Mouse (Mus musculus): ENCODE measurements around the gene Unc119b. TPM values are rescaled to one million over a fixed set of nuclear protein-coding genes. Genes with fewer than 3 reads are reported as not detected.

The Unc119b gene
- polyA plus RNA-seq, 1 experiment from 2014 or later: 8.0 TPM

- no peak overlapping the region for H3K4me3 ChIP-seq (ENCODE audit: low read depth, low read length)
- ATAC-seq (no peak), DNase-seq (no peak)
- H3K4me1 ChIP-seq (ENCODE audit: insufficient read depth): peaks cover 12% of the 10 kb centered on the region; the same call in 1 of the 2 replicates
- no peak for TF ChIP-seq CTCF (IDR thresholded peaks at IDR 0.05; ENCODE audit: low read depth)
- no peak for TF ChIP-seq EP300 (IDR thresholded peaks at IDR 0.05; ENCODE audit: low read depth)
- peaks cover 46% of the 10 kb centered on the region for H3K36me3 ChIP-seq (replicated peaks; ENCODE audit: insufficient read depth, low read length)
- no peak overlapping the region for H3K9ac ChIP-seq (replicated peaks)
- H3K9me3 ChIP-seq (ENCODE audit: low read length): no peaks in the 10 kb centered on the region
- H3K27ac ChIP-seq (ENCODE audit: low read depth): no peak overlapping the region
- no peaks in the 10 kb centered on the region for H3K27me3 ChIP-seq (ENCODE audit: insufficient read depth, low read length)
- H3K4me2 ChIP-seq (ENCODE audit: low read depth, low read length): no peak overlapping the region
- 81% methylated on average over 3 of the region's 3 CpGs for WGBS (ENCODE audit: insufficient replicate concordance)
Observed at GRCm38 (mm10) chr5:115147388-115147787, 12.6 kb upstream of the Unc119b start.

GRCm38 (mm10) chr5:115146747-115147130, 12.0 kb upstream of the Unc119b start:
- peaks cover 46% of the 10 kb centered on the region for H3K36me3 ChIP-seq (replicated peaks; ENCODE audit: insufficient read depth, low read length)
- TF ChIP-seq CTCF (IDR thresholded peaks at IDR 0.05; ENCODE audit: low read depth) (no peak), EP300 (IDR thresholded peaks at IDR 0.05; ENCODE audit: low read depth) (no peak)

GRCm38 (mm10) chr5:115145976-115146746, 11.4 kb upstream of the Unc119b start:
- Histone ChIP-seq H3K9me3 (ENCODE audit: low read length) (no peaks in the 10 kb centered on the region), H3K4me1 (ENCODE audit: insufficient read depth) (peaks cover 7% of the 10 kb centered on the region; the same call in 1 of the 2 replicates), H3K36me3 (replicated peaks; ENCODE audit: insufficient read depth, low read length) (peaks cover 46% of the 10 kb centered on the region), H3K4me2 (ENCODE audit: low read depth, low read length) (no peak overlapping the region), H3K27ac (ENCODE audit: low read depth) (no peak overlapping the region), H3K4me3 (ENCODE audit: low read depth, low read length) (no peak overlapping the region), H3K9ac (replicated peaks) (no peak overlapping the region), H3K27me3 (ENCODE audit: insufficient read depth, low read length) (no peaks in the 10 kb centered on the region)
- no peak for DNase-seq
- WGBS (ENCODE audit: insufficient replicate concordance): 80% methylated on average over 6 of the region's 6 CpGs
- no peak for ATAC-seq
- TF ChIP-seq CTCF (IDR thresholded peaks at IDR 0.05; ENCODE audit: low read depth) (no peak), EP300 (IDR thresholded peaks at IDR 0.05; ENCODE audit: low read depth) (no peak)

More at GRCm38 (mm10) chr5:115146747-115147130, 12.0 kb upstream of the Unc119b start:
- H3K27me3 ChIP-seq (ENCODE audit: insufficient read depth, low read length): no peaks in the 10 kb centered on the region
- no peaks in the 10 kb centered on the region for H3K9me3 ChIP-seq (ENCODE audit: low read length)
- DNase-seq (no peak), ATAC-seq (no peak)
- H3K27ac ChIP-seq (ENCODE audit: low read depth): no peak overlapping the region
- no peak overlapping the region for H3K4me2 ChIP-seq (ENCODE audit: low read depth, low read length)
- no peak overlapping the region for H3K4me3 ChIP-seq (ENCODE audit: low read depth, low read length)
- no peak overlapping the region for H3K9ac ChIP-seq (replicated peaks)
- H3K4me1 ChIP-seq (ENCODE audit: insufficient read depth): peaks cover 7% of the 10 kb centered on the region; the same call in 1 of the 2 replicates

- H3K36me3 ChIP-seq (replicated peaks; ENCODE audit: insufficient read depth, low read length): peaks cover 39% of the 10 kb centered on the region
- peaks cover under 1% of the 10 kb centered on the region; the same call in 1 of the 2 replicates for H3K4me1 ChIP-seq (ENCODE audit: insufficient read depth)
- H3K27ac ChIP-seq (ENCODE audit: low read depth): no peak overlapping the region
- no peaks in the 10 kb centered on the region for H3K27me3 ChIP-seq (ENCODE audit: insufficient read depth, low read length)
- no peak overlapping the region for H3K4me2 ChIP-seq (ENCODE audit: low read depth, low read length)
- 74% methylated on average over 11 of the region's 11 CpGs for WGBS (ENCODE audit: insufficient replicate concordance)
- H3K9ac ChIP-seq (replicated peaks): no peak overlapping the region
- no peak overlapping the region for H3K4me3 ChIP-seq (ENCODE audit: low read depth, low read length)
- no peaks in the 10 kb centered on the region for H3K9me3 ChIP-seq (ENCODE audit: low read length)
- ATAC-seq (no peak), DNase-seq (no peak)
- TF ChIP-seq CTCF (IDR thresholded peaks at IDR 0.05; ENCODE audit: low read depth) (no peak), EP300 (IDR thresholded peaks at IDR 0.05; ENCODE audit: low read depth) (no peak)
Observed at GRCm38 (mm10) chr5:115145253-115145968, 10.6 kb upstream of the Unc119b start.

- DNase-seq (no peak), ATAC-seq (no peak)
- WGBS (ENCODE audit: insufficient replicate concordance): 73% methylated on average over 6 of the region's 6 CpGs
- H3K27me3 ChIP-seq (ENCODE audit: insufficient read depth, low read length): no peaks in the 10 kb centered on the region
- H3K36me3 ChIP-seq (replicated peaks; ENCODE audit: insufficient read depth, low read length): peaks cover 34% of the 10 kb centered on the region
- TF ChIP-seq EP300 (IDR thresholded peaks at IDR 0.05; ENCODE audit: low read depth): no peak
- TF ChIP-seq CTCF (IDR thresholded peaks at IDR 0.05; ENCODE audit: low read depth): no peak
- H3K9ac ChIP-seq (replicated peaks): no peak overlapping the region
- no peak overlapping the region for H3K4me2 ChIP-seq (ENCODE audit: low read depth, low read length)
- no peaks in the 10 kb centered on the region for H3K9me3 ChIP-seq (ENCODE audit: low read length)
- no peak overlapping the region for H3K4me3 ChIP-seq (ENCODE audit: low read depth, low read length)
- no peak overlapping the region for H3K27ac ChIP-seq (ENCODE audit: low read depth)
- no peaks in the 10 kb centered on the region for H3K4me1 ChIP-seq (ENCODE audit: insufficient read depth)
Observed at GRCm38 (mm10) chr5:115144471-115144870, 9.7 kb upstream of the Unc119b start.

- no peak overlapping the region for H3K9ac ChIP-seq (replicated peaks)
- no peak for DNase-seq
- H3K27me3 ChIP-seq (ENCODE audit: insufficient read depth, low read length): no peaks in the 10 kb centered on the region
- no peaks in the 10 kb centered on the region for H3K9me3 ChIP-seq (ENCODE audit: low read length)
- H3K4me2 ChIP-seq (ENCODE audit: low read depth, low read length): no peak overlapping the region
- no peaks in the 10 kb centered on the region for H3K4me1 ChIP-seq (ENCODE audit: insufficient read depth)
- H3K36me3 ChIP-seq (replicated peaks; ENCODE audit: insufficient read depth, low read length): peaks cover 34% of the 10 kb centered on the region
- no peak for ATAC-seq
- H3K27ac ChIP-seq (ENCODE audit: low read depth): no peak overlapping the region
- H3K4me3 ChIP-seq (ENCODE audit: low read depth, low read length): no peak overlapping the region
- TF ChIP-seq CTCF (IDR thresholded peaks at IDR 0.05; ENCODE audit: low read depth) (no peak), EP300 (IDR thresholded peaks at IDR 0.05; ENCODE audit: low read depth) (no peak)
- WGBS (ENCODE audit: insufficient replicate concordance): 78% methylated on average over 10 of the region's 10 CpGs
Observed at GRCm38 (mm10) chr5:115143552-115143951, 8.8 kb upstream of the Unc119b start.

All from liver, postnatal 0 days (tissue).